Comparison of ENCODE assay signal across 21 mouse cellular contexts in genomic region chr17:26181179-26181578, GRCm38 (mm10). TPM values are rescaled to one million over a fixed set of nuclear protein-coding genes. Genes with fewer than 3 reads are reported as not detected.
"Had no signal": no experiment of that assay in that cellular context is flagged by ENCODE, and none has a peak within 500 bp of the region (broad histone marks: within the 10 kb centered on the region; RNA-seq: fewer than 3 reads in every experiment).

No protein-coding gene starts in this region.

- H3K4me3 ChIP-seq: midbrain, embryonic 10.5 days; midbrain, embryonic 12.5 days; myocyte; neural tube, embryonic 13.5 days; neural tube, embryonic 15.5 days had no signal

- H3K27ac ChIP-seq: midbrain, embryonic 10.5 days; midbrain, embryonic 12.5 days; neural tube, embryonic 13.5 days; neural tube, embryonic 15.5 days had no signal

- ATAC-seq: liver, postnatal 0 days; midbrain, embryonic 16.5 days had no signal

- DNase-seq: liver, postnatal 0 days; lung, embryonic 14.5 days; lung, postnatal 10 days; lung, postnatal 4 days; midbrain, embryonic 14.5 days; retina, postnatal 1 day; right cerebral cortex, adult 18-20 months; right cerebral cortex, postnatal 25 days; right cerebral cortex, postnatal 4 days; spleen, adult 18-20 months; thymus, adult 2 months; thymus, postnatal 25 days; thymus, postnatal 4 days had no signal

RNA-seq across cellular contexts. Expression of gene Rgs11, which starts 21.6 kb away (rescaled TPM):
- total RNA-seq: megakaryocyte-erythroid progenitor cell, adult 5-6 weeks had no signal

RNA-seq across cellular contexts. Expression of gene Arhgdig, which starts 26.4 kb away (rescaled TPM):
- total RNA-seq: megakaryocyte, adult 5-6 weeks had no signal
